Mouse (Mus musculus): Measurements from ENCODE around the gene Arhgap27. TPM values are rescaled to one million over a fixed set of nuclear protein-coding genes. Genes with fewer than 3 reads are reported as not detected.

Gene Arhgap27
- polyA plus RNA-seq, 1 experiment from 2014 or later = 2.8 TPM

- ATAC-seq (ENCODE audit: low FRiP score) (no peak), DNase-seq (ENCODE audit: low spot score, missing footprints) (no peak)
- WGBS = 88% methylated on average over 5 of the region's 5 CpGs
- no peaks in the 10 kb centered on the region for H3K36me3 ChIP-seq (ENCODE audit: control insufficient read depth, insufficient read depth, low read length)
- H3K9ac ChIP-seq (ENCODE audit: low read length) = no peak overlapping the region
- H3K27ac ChIP-seq (ENCODE audit: low read depth, low read length) = no peak overlapping the region
- H3K27me3 ChIP-seq (ENCODE audit: control insufficient read depth, insufficient read depth, low read length) = peaks cover 18% of the 10 kb centered on the region
- no peaks in the 10 kb centered on the region for H3K9me3 ChIP-seq (ENCODE audit: control insufficient read depth, low read length)
- peaks cover 2% of the 10 kb centered on the region; the same call in 1 of the 2 replicates for H3K4me1 ChIP-seq (ENCODE audit: control insufficient read depth, insufficient read depth, low read length)
- H3K4me2 ChIP-seq = no peak overlapping the region
- H3K4me3 ChIP-seq (ENCODE audit: low read depth, low read length) = no peak overlapping the region
Measured at GRCm38 (mm10) chr11:103335561-103335960, 27.9 kb downstream of the Arhgap27 start.

- Histone ChIP-seq H3K4me3 (ENCODE audit: low read depth, low read length) (no peak overlapping the region), H3K27ac (ENCODE audit: low read depth, low read length) (no peak overlapping the region), H3K9me3 (ENCODE audit: control insufficient read depth, low read length) (no peaks in the 10 kb centered on the region), H3K4me2 (no peak overlapping the region), H3K36me3 (ENCODE audit: control insufficient read depth, insufficient read depth, low read length) (no peaks in the 10 kb centered on the region), H3K4me1 (ENCODE audit: control insufficient read depth, insufficient read depth, low read length) (peaks cover 2% of the 10 kb centered on the region; the same call in 1 of the 2 replicates), H3K27me3 (ENCODE audit: control insufficient read depth, insufficient read depth, low read length) (peaks cover 18% of the 10 kb centered on the region), H3K9ac (ENCODE audit: low read length) (no peak overlapping the region)
- no peak for ATAC-seq (ENCODE audit: low FRiP score)
- 90% methylated on average over 9 of the region's 9 CpGs for WGBS
- DNase-seq (ENCODE audit: low spot score, missing footprints) = no peak
Measured at GRCm38 (mm10) chr11:103334925-103335324, 28.6 kb downstream of the Arhgap27 start.

- Histone ChIP-seq H3K27me3 (ENCODE audit: control insufficient read depth, insufficient read depth, low read length) (peaks cover 18% of the 10 kb centered on the region), H3K36me3 (ENCODE audit: control insufficient read depth, insufficient read depth, low read length) (no peaks in the 10 kb centered on the region), H3K27ac (ENCODE audit: low read depth, low read length) (no peak overlapping the region), H3K9me3 (ENCODE audit: control insufficient read depth, low read length) (no peaks in the 10 kb centered on the region), H3K9ac (ENCODE audit: low read length) (no peak overlapping the region), H3K4me1 (ENCODE audit: control insufficient read depth, insufficient read depth, low read length) (peaks cover 2% of the 10 kb centered on the region; the same call in 1 of the 2 replicates), H3K4me2 (peak overlapping the region; percentile 44), H3K4me3 (ENCODE audit: low read depth, low read length) (no peak overlapping the region)
- 0 out of 2 replicates have a peak, but pooled peaks have one; percentile 34 for ATAC-seq (ENCODE audit: low FRiP score)
- DNase-seq (ENCODE audit: low spot score, missing footprints) = peak; percentile 92
- 11% methylated on average over 40 of the region's 40 CpGs for WGBS
Measured at GRCm38 (mm10) chr11:103333719-103334398, 29.6 kb downstream of the Arhgap27 start.

GRCm38 (mm10) chr11:103332890-103333651 is 30.4 kb downstream of the Arhgap27 start:
- H3K4me2 ChIP-seq = peak overlapping the region; percentile 44
- H3K36me3 ChIP-seq (ENCODE audit: control insufficient read depth, insufficient read depth, low read length) = no peaks in the 10 kb centered on the region
- 30% methylated on average over 34 of the region's 34 CpGs for WGBS
- peak; percentile 60 for ATAC-seq (ENCODE audit: low FRiP score)
- no peaks in the 10 kb centered on the region for H3K9me3 ChIP-seq (ENCODE audit: control insufficient read depth, low read length)
- peaks cover 2% of the 10 kb centered on the region; the same call in 1 of the 2 replicates for H3K4me1 ChIP-seq (ENCODE audit: control insufficient read depth, insufficient read depth, low read length)
- DNase-seq (ENCODE audit: low spot score, missing footprints) = peak; percentile 90
- peaks cover 18% of the 10 kb centered on the region for H3K27me3 ChIP-seq (ENCODE audit: control insufficient read depth, insufficient read depth, low read length)
- no peak overlapping the region for H3K27ac ChIP-seq (ENCODE audit: low read depth, low read length)
- H3K4me3 ChIP-seq (ENCODE audit: low read depth, low read length) = peak overlapping the region; percentile 11
- peak overlapping the region; percentile 25; the same call in 1 of the 2 replicates for H3K9ac ChIP-seq (ENCODE audit: low read length)

- Histone ChIP-seq H3K27me3 (ENCODE audit: control insufficient read depth, insufficient read depth, low read length) (peaks cover 18% of the 10 kb centered on the region), H3K9ac (ENCODE audit: low read length) (peak overlapping the region; percentile 25; the same call in 1 of the 2 replicates), H3K27ac (ENCODE audit: low read depth, low read length) (no peak overlapping the region), H3K36me3 (ENCODE audit: control insufficient read depth, insufficient read depth, low read length) (no peaks in the 10 kb centered on the region), H3K4me1 (ENCODE audit: control insufficient read depth, insufficient read depth, low read length) (peaks cover 2% of the 10 kb centered on the region; the same call in 1 of the 2 replicates), H3K9me3 (ENCODE audit: control insufficient read depth, low read length) (no peaks in the 10 kb centered on the region), H3K4me3 (ENCODE audit: low read depth, low read length) (peak overlapping the region; percentile 11), H3K4me2 (peak overlapping the region; percentile 44)
- ATAC-seq (ENCODE audit: low FRiP score) = peak; percentile 75; the same call in 1 of the 2 replicates
- WGBS = 30% methylated on average over 18 of the region's 18 CpGs
- DNase-seq (ENCODE audit: low spot score, missing footprints) = peak; percentile 99
Measured at GRCm38 (mm10) chr11:103332186-103332889, 31.2 kb downstream of the Arhgap27 start.

- ATAC-seq (ENCODE audit: low FRiP score) (no peak), DNase-seq (ENCODE audit: low spot score, missing footprints) (no peak)
- no peaks in the 10 kb centered on the region for H3K9me3 ChIP-seq (ENCODE audit: control insufficient read depth, low read length)
- H3K27me3 ChIP-seq (ENCODE audit: control insufficient read depth, insufficient read depth, low read length) = peaks cover 18% of the 10 kb centered on the region
- H3K9ac ChIP-seq (ENCODE audit: low read length) = no peak overlapping the region
- peaks cover 2% of the 10 kb centered on the region; the same call in 1 of the 2 replicates for H3K4me1 ChIP-seq (ENCODE audit: control insufficient read depth, insufficient read depth, low read length)
- 91% methylated on average over 10 of the region's 10 CpGs for WGBS
- no peak overlapping the region for H3K4me2 ChIP-seq
- H3K36me3 ChIP-seq (ENCODE audit: control insufficient read depth, insufficient read depth, low read length) = no peaks in the 10 kb centered on the region
- H3K27ac ChIP-seq (ENCODE audit: low read depth, low read length) = no peak overlapping the region
- H3K4me3 ChIP-seq (ENCODE audit: low read depth, low read length) = no peak overlapping the region
Measured at GRCm38 (mm10) chr11:103331502-103332185, 31.8 kb downstream of the Arhgap27 start.

- H3K9ac ChIP-seq (ENCODE audit: low read length) = no peak overlapping the region
- peaks cover 2% of the 10 kb centered on the region; the same call in 1 of the 2 replicates for H3K4me1 ChIP-seq (ENCODE audit: control insufficient read depth, insufficient read depth, low read length)
- no peaks in the 10 kb centered on the region for H3K36me3 ChIP-seq (ENCODE audit: control insufficient read depth, insufficient read depth, low read length)
- DNase-seq (ENCODE audit: low spot score, missing footprints) (no peak), ATAC-seq (ENCODE audit: low FRiP score) (no peak)
- H3K27me3 ChIP-seq (ENCODE audit: control insufficient read depth, insufficient read depth, low read length) = peaks cover 18% of the 10 kb centered on the region
- H3K4me3 ChIP-seq (ENCODE audit: low read depth, low read length) = no peak overlapping the region
- no peaks in the 10 kb centered on the region for H3K9me3 ChIP-seq (ENCODE audit: control insufficient read depth, low read length)
- no peak overlapping the region for H3K4me2 ChIP-seq
- 76% methylated on average over 7 of the region's 7 CpGs for WGBS
- no peak overlapping the region for H3K27ac ChIP-seq (ENCODE audit: low read depth, low read length)
Measured at GRCm38 (mm10) chr11:103330651-103331319, 32.7 kb downstream of the Arhgap27 start.

- ATAC-seq (ENCODE audit: low FRiP score) (no peak), DNase-seq (ENCODE audit: low spot score, missing footprints) (peak; percentile 97)
- 17% methylated on average over 5 of the region's 5 CpGs for WGBS
- no peak overlapping the region for H3K9ac ChIP-seq (ENCODE audit: low read length)
- no peaks in the 10 kb centered on the region for H3K4me1 ChIP-seq (ENCODE audit: control insufficient read depth, insufficient read depth, low read length)
- no peak overlapping the region for H3K4me3 ChIP-seq (ENCODE audit: low read depth, low read length)
- H3K27ac ChIP-seq (ENCODE audit: low read depth, low read length) = no peak overlapping the region
- H3K27me3 ChIP-seq (ENCODE audit: control insufficient read depth, insufficient read depth, low read length) = no peaks in the 10 kb centered on the region; the same call in 1 of the 2 replicates
- H3K4me2 ChIP-seq = no peak overlapping the region
- H3K9me3 ChIP-seq (ENCODE audit: control insufficient read depth, low read length) = no peaks in the 10 kb centered on the region
- H3K36me3 ChIP-seq (ENCODE audit: control insufficient read depth, insufficient read depth, low read length) = no peaks in the 10 kb centered on the region
Measured at GRCm38 (mm10) chr11:103326950-103327349, 36.5 kb downstream of the Arhgap27 start.

Measured in midbrain, embryonic 11.5 days (tissue).